Mouse (Mus musculus): ENCODE data around the gene Tbc1d24. TPM values are rescaled to one million over a fixed set of nuclear protein-coding genes. Genes with fewer than 3 reads are reported as not detected.
"Not testable (repeated sequence)": the region's sequence is repeated elsewhere in the genome, so short reads cannot be mapped to it uniquely, and the experiment has no call there.

Gene Tbc1d24
- polyA plus RNA-seq, 1 experiment, result 62.9 TPM

DNA sequence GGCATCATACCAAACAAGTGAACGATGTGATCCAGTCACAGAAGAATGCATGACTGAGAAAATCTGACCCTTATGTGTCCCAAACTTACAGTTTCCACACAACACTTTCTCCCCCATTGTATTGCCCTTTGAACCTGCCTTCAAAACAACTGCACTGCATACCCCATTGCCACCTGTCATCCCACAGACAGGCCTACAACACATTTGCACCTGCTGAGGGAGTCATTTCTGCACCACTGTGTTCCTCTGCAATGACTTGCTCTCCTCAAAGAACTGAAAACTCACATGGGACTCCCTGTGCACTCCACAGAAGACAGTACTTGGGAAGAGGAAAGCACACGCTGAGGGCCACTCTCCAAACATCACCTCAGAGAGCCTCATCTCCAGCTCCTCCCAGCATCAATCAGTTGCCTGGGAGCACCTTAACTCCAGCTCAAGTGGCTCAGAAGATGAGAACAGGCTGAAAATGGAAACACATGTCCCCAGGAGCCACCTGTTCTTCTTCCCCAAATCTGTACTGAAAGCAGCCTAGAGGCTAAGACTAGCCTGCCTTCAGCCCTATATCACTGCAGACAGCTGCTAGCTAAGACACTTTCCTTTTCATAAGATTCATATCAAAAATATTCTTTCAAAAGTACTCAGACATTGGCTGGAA lies 68.0 kb downstream of the Tbc1d24 start:
- 56% methylated on average over 2 of the region's 2 CpGs for WGBS
- peaks cover 9% of the 10 kb centered on the region; the same call in 1 of the 2 replicates for H3K4me1 ChIP-seq (ENCODE audit: control insufficient read depth, insufficient read depth, insufficient read length, low read length)
- TF ChIP-seq CTCF (IDR thresholded peaks at IDR 0.05; ENCODE audit: extremely low read depth, insufficient read length, insufficient replicate concordance, low read depth, low read length) (no peak), POLR2A (IDR thresholded peaks at IDR 0.05; ENCODE audit: low read depth, low read length) (no peak)
- H3K36me3 ChIP-seq (ENCODE audit: control insufficient read depth, insufficient read depth, low read length), result no peaks in the 10 kb centered on the region; the same call in 1 of the 2 replicates
- no peak overlapping the region for H3K27ac ChIP-seq (ENCODE audit: insufficient read depth, low read depth, low read length)
- no peaks in the 10 kb centered on the region for H3K27me3 ChIP-seq (ENCODE audit: control insufficient read depth, insufficient read depth, low read length)
- H3K4me3 ChIP-seq (ENCODE audit: low read depth, low read length), result no peak overlapping the region

DNA sequence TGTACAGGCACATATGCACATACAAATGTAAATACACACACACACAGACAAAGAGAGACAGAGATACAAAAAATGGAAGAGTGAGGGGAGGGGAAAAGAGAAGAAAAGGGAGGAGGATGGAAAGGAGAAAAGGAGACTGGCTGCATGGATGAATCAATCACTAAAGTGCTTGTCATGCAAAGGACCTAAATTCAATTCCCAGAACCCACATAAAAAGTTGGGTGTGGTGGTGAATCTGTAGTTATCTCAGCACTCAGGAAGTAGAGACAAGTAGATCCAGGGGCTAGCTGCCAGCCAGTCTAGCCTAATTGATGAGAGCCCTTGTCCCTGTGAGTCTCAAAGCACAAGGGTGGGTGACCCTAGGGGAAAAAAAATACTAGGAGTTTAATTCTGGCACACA lies 71.3 kb downstream of the Tbc1d24 start:
- Histone ChIP-seq H3K4me3 (ENCODE audit: low read depth, low read length) (no peak overlapping the region), H3K27me3 (ENCODE audit: control insufficient read depth, insufficient read depth, low read length) (no peaks in the 10 kb centered on the region), H3K4me1 (ENCODE audit: control insufficient read depth, insufficient read depth, insufficient read length, low read length) (no peaks in the 10 kb centered on the region; the same call in 1 of the 2 replicates), H3K36me3 (ENCODE audit: control insufficient read depth, insufficient read depth, low read length) (no peaks in the 10 kb centered on the region; the same call in 1 of the 2 replicates), H3K27ac (ENCODE audit: insufficient read depth, low read depth, low read length) (no peak overlapping the region)
- TF ChIP-seq POLR2A (IDR thresholded peaks at IDR 0.05; ENCODE audit: low read depth, low read length) (no peak), CTCF (IDR thresholded peaks at IDR 0.05; ENCODE audit: extremely low read depth, insufficient read length, insufficient replicate concordance, low read depth, low read length) (no peak)

DNA sequence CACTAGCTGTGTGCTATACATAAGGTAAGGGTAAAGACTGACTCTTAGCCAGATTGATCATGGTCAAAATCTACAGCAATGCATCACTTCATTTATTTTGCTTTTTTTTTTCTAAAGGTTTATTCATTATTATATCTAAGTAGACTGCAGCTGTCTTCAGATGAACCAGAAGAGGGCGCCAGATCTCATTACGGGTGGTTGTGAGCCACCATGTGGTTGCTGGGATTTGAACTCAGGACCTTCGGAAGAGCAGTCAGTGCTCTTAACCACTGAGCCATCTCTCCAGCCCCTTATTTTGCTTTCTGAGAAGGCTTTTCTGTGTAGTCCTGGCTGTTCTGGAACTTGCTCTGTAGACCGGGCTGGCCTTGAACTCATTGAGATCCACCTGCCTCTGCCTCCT lies 72.4 kb downstream of the Tbc1d24 start:
- H3K27me3 ChIP-seq (ENCODE audit: control insufficient read depth, insufficient read depth, low read length); H3K4me3 ChIP-seq (ENCODE audit: low read depth, low read length); H3K4me1 ChIP-seq (ENCODE audit: control insufficient read depth, insufficient read depth, insufficient read length, low read length); H3K36me3 ChIP-seq (ENCODE audit: control insufficient read depth, insufficient read depth, low read length); H3K27ac ChIP-seq (ENCODE audit: insufficient read depth, low read depth, low read length): not testable (repeated sequence)
- 91% methylated on average over 4 of the region's 4 CpGs for WGBS
- peak; percentile 35; the same call in 1 of the 2 replicates for TF ChIP-seq CTCF (IDR thresholded peaks at IDR 0.05; ENCODE audit: extremely low read depth, insufficient read length, insufficient replicate concordance, low read depth, low read length)

DNA sequence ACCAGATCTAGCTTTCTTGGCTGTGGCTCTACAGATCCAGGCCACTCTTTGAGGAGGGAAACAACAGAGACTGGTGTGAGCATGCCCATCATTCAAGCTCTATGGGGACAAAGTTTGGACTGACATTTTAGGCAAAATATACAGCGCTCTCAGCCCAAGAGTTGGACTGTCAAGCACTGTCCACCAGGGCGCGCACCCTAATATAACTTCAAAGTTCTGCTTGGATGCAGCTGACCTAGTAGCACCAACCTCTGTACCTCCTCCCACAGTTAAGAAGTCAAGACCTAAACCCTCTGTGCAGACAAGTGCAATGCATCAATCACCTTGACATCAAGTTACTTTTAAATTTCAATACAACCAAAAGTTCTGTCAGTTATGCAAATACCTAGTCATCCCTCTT lies 73.8 kb downstream of the Tbc1d24 start:
- H3K27me3 ChIP-seq (ENCODE audit: control insufficient read depth, insufficient read depth, low read length), result no peaks in the 10 kb centered on the region
- no peak overlapping the region for H3K27ac ChIP-seq (ENCODE audit: insufficient read depth, low read depth, low read length)
- TF ChIP-seq CTCF (IDR thresholded peaks at IDR 0.05; ENCODE audit: extremely low read depth, insufficient read length, insufficient replicate concordance, low read depth, low read length), result no peak
- TF ChIP-seq POLR2A (IDR thresholded peaks at IDR 0.05; ENCODE audit: low read depth, low read length), result no peak
- no peaks in the 10 kb centered on the region; the same call in 1 of the 2 replicates for H3K36me3 ChIP-seq (ENCODE audit: control insufficient read depth, insufficient read depth, low read length)
- H3K4me1 ChIP-seq (ENCODE audit: control insufficient read depth, insufficient read depth, insufficient read length, low read length), result peaks cover 2% of the 10 kb centered on the region; the same call in 1 of the 2 replicates
- H3K4me3 ChIP-seq (ENCODE audit: low read depth, low read length), result no peak overlapping the region
- WGBS, result 97% methylated on average over 3 of the region's 3 CpGs

DNA sequence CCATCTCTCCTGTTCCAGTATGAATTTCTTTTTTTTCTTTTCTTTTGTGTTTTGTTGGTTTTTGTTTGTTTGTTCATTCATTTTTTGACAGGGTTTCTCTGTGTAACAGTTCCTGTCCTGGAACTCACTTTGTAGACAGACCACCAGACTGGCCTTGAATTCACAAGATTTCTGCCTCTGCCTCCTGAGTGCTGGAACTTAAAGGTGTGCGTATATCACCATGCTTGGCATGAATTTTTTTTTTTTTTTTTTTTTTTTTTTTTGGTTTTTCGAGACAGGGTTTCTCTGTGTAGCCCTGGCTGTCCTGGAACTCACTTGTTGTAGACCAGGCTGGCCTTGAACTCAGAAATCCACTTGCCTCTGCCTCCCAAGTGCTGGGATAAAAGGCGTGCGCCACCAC lies 76.1 kb downstream of the Tbc1d24 start:
- not testable (repeated sequence) for H3K36me3 ChIP-seq (ENCODE audit: control insufficient read depth, insufficient read depth, low read length); H3K27ac ChIP-seq (ENCODE audit: insufficient read depth, low read depth, low read length); H3K4me1 ChIP-seq (ENCODE audit: control insufficient read depth, insufficient read depth, insufficient read length, low read length); H3K4me3 ChIP-seq (ENCODE audit: low read depth, low read length); H3K27me3 ChIP-seq (ENCODE audit: control insufficient read depth, insufficient read depth, low read length)
- 85% methylated on average over 4 of the region's 4 CpGs for WGBS

DNA sequence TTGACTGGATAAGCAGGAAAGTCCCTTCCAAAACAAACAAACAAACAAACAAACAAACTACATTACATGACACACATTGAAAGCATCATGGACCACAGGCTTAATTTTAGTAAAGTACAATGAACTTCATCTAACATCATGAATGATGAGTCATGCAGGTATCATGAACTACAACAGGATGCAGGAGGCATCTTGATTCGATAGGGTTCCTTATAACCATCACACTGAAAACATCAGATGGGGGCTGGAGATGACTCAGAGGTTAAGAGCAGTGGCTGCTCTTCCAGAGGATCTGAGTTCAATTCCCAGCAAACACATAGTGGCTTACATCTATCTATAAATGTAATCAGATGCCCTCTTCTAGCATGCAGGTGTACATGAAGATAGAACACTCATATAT lies 77.8 kb downstream of the Tbc1d24 start:
- Histone ChIP-seq H3K27me3 (ENCODE audit: control insufficient read depth, insufficient read depth, low read length) (no peaks in the 10 kb centered on the region), H3K36me3 (ENCODE audit: control insufficient read depth, insufficient read depth, low read length) (no peaks in the 10 kb centered on the region), H3K4me1 (ENCODE audit: control insufficient read depth, insufficient read depth, insufficient read length, low read length) (peaks cover 2% of the 10 kb centered on the region), H3K27ac (ENCODE audit: insufficient read depth, low read depth, low read length) (no peak overlapping the region), H3K4me3 (ENCODE audit: low read depth, low read length) (no peak overlapping the region)
- WGBS, result 58% methylated on average over 1 of the region's 1 CpGs
- TF ChIP-seq CTCF (IDR thresholded peaks at IDR 0.05; ENCODE audit: extremely low read depth, insufficient read length, insufficient replicate concordance, low read depth, low read length) (no peak), POLR2A (IDR thresholded peaks at IDR 0.05; ENCODE audit: low read depth, low read length) (no peak)

DNA sequence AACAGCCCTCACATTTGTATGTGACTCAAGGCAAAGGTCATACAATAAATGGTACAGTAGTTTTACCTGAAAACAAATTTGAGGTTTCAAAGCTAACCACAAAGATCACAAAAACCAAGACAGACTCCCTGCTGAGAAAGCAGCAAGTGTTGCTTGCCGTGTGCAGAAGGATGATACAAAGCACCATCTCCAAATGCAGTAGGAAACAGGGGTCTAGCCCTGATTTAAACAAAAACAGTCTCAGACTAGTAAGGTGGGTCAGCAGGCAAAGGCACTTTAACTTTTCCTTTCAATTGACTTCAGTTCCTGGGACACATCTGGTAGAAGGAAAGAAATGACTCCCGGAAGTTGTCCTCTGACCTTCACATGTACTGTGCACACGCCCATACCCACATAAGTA lies 78.6 kb downstream of the Tbc1d24 start:
- WGBS, result 39% methylated on average over 3 of the region's 3 CpGs
- Histone ChIP-seq H3K36me3 (ENCODE audit: control insufficient read depth, insufficient read depth, low read length) (no peaks in the 10 kb centered on the region), H3K27me3 (ENCODE audit: control insufficient read depth, insufficient read depth, low read length) (no peaks in the 10 kb centered on the region), H3K4me3 (ENCODE audit: low read depth, low read length) (no peak overlapping the region), H3K27ac (ENCODE audit: insufficient read depth, low read depth, low read length) (peak overlapping the region; percentile 68), H3K4me1 (ENCODE audit: control insufficient read depth, insufficient read depth, insufficient read length, low read length) (peaks cover 2% of the 10 kb centered on the region)
- TF ChIP-seq CTCF (IDR thresholded peaks at IDR 0.05; ENCODE audit: extremely low read depth, insufficient read length, insufficient replicate concordance, low read depth, low read length), result no peak
- no peak for TF ChIP-seq POLR2A (IDR thresholded peaks at IDR 0.05; ENCODE audit: low read depth, low read length)

Other genes starting within 250 kb of the Tbc1d24 start
- gene Prss30, start 225.0 kb downstream of the Tbc1d24 start, polyA plus RNA-seq (2012; rRNA removed), result 22.9 and 150 TPM in 2 replicates
- gene Prss22, start 207.5 kb downstream of the Tbc1d24 start, polyA plus RNA-seq (2012; rRNA removed), result 0.06 and 0.25 TPM in 2 replicates
- gene Prss27, start 167.4 kb downstream of the Tbc1d24 start, polyA plus RNA-seq (2012; rRNA removed), result 3.9 and 4.0 TPM in 2 replicates
- gene Kctd5, start 132.1 kb downstream of the Tbc1d24 start, polyA plus RNA-seq (2012; rRNA removed), result 51.8 and 74.6 TPM in 2 replicates
- 10.8 and 12.7 TPM in 2 replicates for gene Pdpk1, start 54.6 kb downstream of the Tbc1d24 start, polyA plus RNA-seq (2012; rRNA removed)
- gene Amdhd2, start 41.8 kb downstream of the Tbc1d24 start, polyA plus RNA-seq (2012; rRNA removed), result 61.6 and 187 TPM in 2 replicates
- gene Atp6v0c, start 35.9 kb downstream of the Tbc1d24 start, polyA plus RNA-seq (2012; rRNA removed), result 549 and 948 TPM in 2 replicates
- gene Ntn3, start 4.0 kb upstream of the Tbc1d24 start, polyA plus RNA-seq (2012; rRNA removed), result 1.3 and 1.6 TPM in 2 replicates
- gene Tedc2, start 15.3 kb upstream of the Tbc1d24 start, polyA plus RNA-seq (2012; rRNA removed), result 4.2 and 4.6 TPM in 2 replicates
- 4.1 and 8.4 TPM in 2 replicates for gene Ccnf, start 45.9 kb upstream of the Tbc1d24 start, polyA plus RNA-seq (2012; rRNA removed)
- 0.01 TPM in 1 of 2 replicates, not detected in the other for gene Abca17, start 145.5 kb upstream of the Tbc1d24 start, polyA plus RNA-seq (2012; rRNA removed)
- 14.2 and 37.0 TPM in 2 replicates for gene Abca3, start 146.4 kb upstream of the Tbc1d24 start, polyA plus RNA-seq (2012; rRNA removed)
- 44.2 and 76.7 TPM in 2 replicates for gene Rnps1, start 209.0 kb upstream of the Tbc1d24 start, polyA plus RNA-seq (2012; rRNA removed)
- 52.7 and 97.7 TPM in 2 replicates for gene Eci1, start 221.1 kb upstream of the Tbc1d24 start, polyA plus RNA-seq (2012; rRNA removed)
- gene Dnase1l2, start 237.5 kb upstream of the Tbc1d24 start, polyA plus RNA-seq (2012; rRNA removed), result 2.9 and 4.8 TPM in 2 replicates